Mouse (Mus musculus): ENCODE measurements around the gene Runx2. TPM values are rescaled to one million over a fixed set of nuclear protein-coding genes. Genes with fewer than 3 reads are reported as not detected.

The Runx2 gene
- polyA plus RNA-seq, 1 experiment from 2014 or later: 10.1 TPM

DNA sequence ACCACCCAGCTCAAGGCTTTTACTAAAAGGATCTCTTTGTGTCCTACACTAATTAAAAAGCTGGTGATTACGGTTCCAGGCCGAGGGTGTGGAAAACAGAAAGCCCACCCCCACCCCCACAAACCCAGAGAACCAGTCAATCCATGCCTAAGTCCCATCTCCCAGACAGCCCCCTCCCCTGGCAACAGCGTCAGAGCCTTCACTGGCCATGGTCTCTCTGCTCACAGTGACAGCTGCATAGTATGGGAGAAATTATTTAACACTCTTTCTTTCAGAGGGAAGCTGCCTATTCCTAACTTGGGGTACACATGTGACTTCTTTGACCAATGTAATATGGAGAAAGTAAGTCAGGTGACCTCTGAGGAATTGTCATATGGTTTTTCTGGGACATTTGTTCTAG is 228.4 kb downstream of the Runx2 start:
- no peaks in the 10 kb centered on the region for H3K9me3 ChIP-seq (replicated peaks; ENCODE audit: control insufficient read depth, low read length)
- DNase-seq (ENCODE audit: low spot score): no peak
- WGBS: 68% methylated on average over 3 of the region's 3 CpGs
- no peaks in the 10 kb centered on the region for H3K27me3 ChIP-seq (ENCODE audit: control insufficient read depth, insufficient read depth, low read length)
- no peak overlapping the region for H3K27ac ChIP-seq (replicated peaks; ENCODE audit: low read depth, low read length)
- H3K4me3 ChIP-seq (ENCODE audit: low read depth, low read length): no peak overlapping the region
- ATAC-seq (replicated peaks; ENCODE audit: insufficient number of reproducible peaks, low FRiP score, low TSS enrichment, low read depth): no peak
- H3K4me1 ChIP-seq (ENCODE audit: control insufficient read depth, insufficient read depth, low read length): no peaks in the 10 kb centered on the region
- no peak overlapping the region for H3K9ac ChIP-seq (replicated peaks; ENCODE audit: low read length)
- no peak overlapping the region for H3K4me2 ChIP-seq (ENCODE audit: low read depth, low read length)
- H3K36me3 ChIP-seq (replicated peaks; ENCODE audit: control insufficient read depth, insufficient read depth, low read depth, low read length): no peaks in the 10 kb centered on the region

DNA sequence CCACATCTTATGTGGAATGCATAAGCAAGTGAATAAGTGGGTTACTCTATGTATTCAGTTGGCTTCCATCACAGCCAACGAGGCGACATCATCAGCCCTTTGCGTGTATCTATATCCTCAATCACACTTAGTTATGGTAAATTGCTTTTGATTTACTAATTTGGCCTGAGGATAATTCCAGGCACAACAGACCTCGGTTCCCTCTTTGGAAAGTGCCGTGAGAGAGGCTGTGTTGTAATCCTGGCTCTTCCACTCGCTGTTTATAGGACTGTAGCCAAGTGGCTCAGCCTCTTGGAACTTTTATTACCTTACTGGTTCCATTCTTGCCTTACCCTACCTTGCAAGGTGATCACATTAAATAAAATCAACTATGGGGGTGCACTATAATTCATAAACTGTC is 229.8 kb downstream of the Runx2 start:
- no peak for ATAC-seq (replicated peaks; ENCODE audit: insufficient number of reproducible peaks, low FRiP score, low TSS enrichment, low read depth)
- Histone ChIP-seq H3K4me2 (ENCODE audit: low read depth, low read length) (no peak overlapping the region), H3K27me3 (ENCODE audit: control insufficient read depth, insufficient read depth, low read length) (no peaks in the 10 kb centered on the region), H3K9ac (replicated peaks; ENCODE audit: low read length) (no peak overlapping the region), H3K9me3 (replicated peaks; ENCODE audit: control insufficient read depth, low read length) (no peaks in the 10 kb centered on the region), H3K36me3 (replicated peaks; ENCODE audit: control insufficient read depth, insufficient read depth, low read depth, low read length) (no peaks in the 10 kb centered on the region), H3K27ac (replicated peaks; ENCODE audit: low read depth, low read length) (no peak overlapping the region), H3K4me3 (ENCODE audit: low read depth, low read length) (no peak overlapping the region), H3K4me1 (ENCODE audit: control insufficient read depth, insufficient read depth, low read length) (no peaks in the 10 kb centered on the region)
- 78% methylated on average over 6 of the region's 6 CpGs for WGBS
- no peak for DNase-seq (ENCODE audit: low spot score)

DNA sequence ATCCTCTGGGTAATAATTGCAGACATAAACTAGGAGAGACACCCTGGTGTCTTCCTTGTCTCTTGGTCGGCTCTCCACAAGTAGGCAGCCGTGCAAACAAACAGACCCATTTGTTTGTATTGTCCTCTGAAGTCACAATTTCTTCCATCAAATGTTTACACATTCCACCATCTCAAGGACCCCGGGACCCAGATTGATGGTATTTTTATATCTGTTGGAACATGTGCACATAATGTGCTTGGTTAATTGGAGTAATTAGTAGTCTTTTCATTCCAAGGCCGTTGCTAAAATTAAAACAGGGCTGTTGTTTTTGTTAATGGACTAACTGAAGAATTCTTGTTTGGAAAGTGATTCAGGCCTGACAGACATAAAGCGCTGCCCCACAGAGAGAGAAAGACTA is 236.8 kb downstream of the Runx2 start:
- Histone ChIP-seq H3K36me3 (replicated peaks; ENCODE audit: control insufficient read depth, insufficient read depth, low read depth, low read length) (no peaks in the 10 kb centered on the region), H3K9ac (replicated peaks; ENCODE audit: low read length) (no peak overlapping the region), H3K9me3 (replicated peaks; ENCODE audit: control insufficient read depth, low read length) (no peaks in the 10 kb centered on the region), H3K27ac (replicated peaks; ENCODE audit: low read depth, low read length) (no peak overlapping the region), H3K4me2 (ENCODE audit: low read depth, low read length) (no peak overlapping the region), H3K4me3 (ENCODE audit: low read depth, low read length) (no peak overlapping the region), H3K27me3 (ENCODE audit: control insufficient read depth, insufficient read depth, low read length) (no peaks in the 10 kb centered on the region), H3K4me1 (ENCODE audit: control insufficient read depth, insufficient read depth, low read length) (no peaks in the 10 kb centered on the region)
- DNase-seq (ENCODE audit: low spot score): no peak
- no peak for ATAC-seq (replicated peaks; ENCODE audit: insufficient number of reproducible peaks, low FRiP score, low TSS enrichment, low read depth)
- 49% methylated on average over 5 of the region's 5 CpGs for WGBS

DNA sequence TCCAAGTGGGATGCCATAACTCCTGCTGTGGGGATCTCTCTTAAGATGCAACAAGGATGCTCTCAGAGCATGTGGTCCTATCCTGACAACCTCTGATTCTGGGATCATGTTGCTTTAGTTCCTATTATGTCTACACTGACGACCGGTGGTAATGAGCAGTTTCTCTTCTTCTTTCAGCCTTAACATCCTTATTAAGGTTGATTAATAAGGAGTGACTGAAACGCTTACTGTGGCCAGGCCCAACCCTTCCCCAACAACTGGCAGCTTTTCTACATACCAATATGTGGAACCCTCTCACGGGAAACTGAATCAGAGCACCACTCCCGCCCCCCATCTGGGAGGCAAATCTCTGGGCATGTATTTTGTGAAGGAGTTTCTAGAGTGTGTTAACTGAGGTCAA is 243.7 kb downstream of the Runx2 start:
- WGBS: 83% methylated on average over 5 of the region's 5 CpGs
- H3K9me3 ChIP-seq (replicated peaks; ENCODE audit: control insufficient read depth, low read length): no peaks in the 10 kb centered on the region
- H3K4me3 ChIP-seq (ENCODE audit: low read depth, low read length): no peak overlapping the region
- H3K27ac ChIP-seq (replicated peaks; ENCODE audit: low read depth, low read length): no peak overlapping the region
- ATAC-seq (replicated peaks; ENCODE audit: insufficient number of reproducible peaks, low FRiP score, low TSS enrichment, low read depth): no peak
- no peak overlapping the region for H3K4me2 ChIP-seq (ENCODE audit: low read depth, low read length)
- DNase-seq (ENCODE audit: low spot score): no peak
- no peak overlapping the region for H3K9ac ChIP-seq (replicated peaks; ENCODE audit: low read length)
- no peaks in the 10 kb centered on the region for H3K27me3 ChIP-seq (ENCODE audit: control insufficient read depth, insufficient read depth, low read length)
- H3K36me3 ChIP-seq (replicated peaks; ENCODE audit: control insufficient read depth, insufficient read depth, low read depth, low read length): no peaks in the 10 kb centered on the region
- no peaks in the 10 kb centered on the region for H3K4me1 ChIP-seq (ENCODE audit: control insufficient read depth, insufficient read depth, low read length)

DNA sequence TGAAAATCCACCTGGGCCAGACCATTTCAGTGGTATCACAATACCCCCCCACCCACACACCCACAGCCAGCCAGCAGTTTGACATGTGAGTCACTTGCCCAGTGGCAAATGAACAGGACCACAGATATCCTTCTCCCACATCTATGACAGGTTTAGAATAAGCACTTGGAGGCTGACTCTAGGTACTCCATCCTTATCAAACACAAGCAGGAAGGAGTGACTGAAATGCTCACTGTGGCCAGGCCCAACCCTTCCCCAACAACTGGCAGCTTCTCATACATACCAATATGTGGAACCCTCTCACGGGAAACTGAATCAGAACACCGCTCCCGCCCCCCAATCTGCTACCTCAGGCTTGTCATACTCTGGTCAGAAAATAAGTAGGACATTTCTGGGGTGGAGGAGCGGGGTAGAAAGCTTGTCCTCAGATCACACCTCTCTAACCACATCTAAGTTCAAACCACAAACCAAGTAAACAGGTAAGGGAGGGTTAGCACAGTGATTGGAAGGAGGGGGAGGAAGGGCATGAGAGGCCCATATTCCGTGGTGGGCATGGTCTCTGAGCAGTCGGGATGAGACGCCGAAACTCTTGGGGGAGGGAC is 245.5 kb downstream of the Runx2 start:
- no peak for DNase-seq (ENCODE audit: low spot score)
- no peak for ATAC-seq (replicated peaks; ENCODE audit: insufficient number of reproducible peaks, low FRiP score, low TSS enrichment, low read depth)
- no peak overlapping the region for H3K27ac ChIP-seq (replicated peaks; ENCODE audit: low read depth, low read length)
- no peaks in the 10 kb centered on the region for H3K4me1 ChIP-seq (ENCODE audit: control insufficient read depth, insufficient read depth, low read length)
- WGBS: 87% methylated on average over 8 of the region's 8 CpGs
- no peaks in the 10 kb centered on the region for H3K9me3 ChIP-seq (replicated peaks; ENCODE audit: control insufficient read depth, low read length)
- H3K4me2 ChIP-seq (ENCODE audit: low read depth, low read length): no peak overlapping the region
- no peak overlapping the region for H3K4me3 ChIP-seq (ENCODE audit: low read depth, low read length)
- H3K27me3 ChIP-seq (ENCODE audit: control insufficient read depth, insufficient read depth, low read length): no peaks in the 10 kb centered on the region
- no peak overlapping the region for H3K9ac ChIP-seq (replicated peaks; ENCODE audit: low read length)
- no peaks in the 10 kb centered on the region for H3K36me3 ChIP-seq (replicated peaks; ENCODE audit: control insufficient read depth, insufficient read depth, low read depth, low read length)

DNA sequence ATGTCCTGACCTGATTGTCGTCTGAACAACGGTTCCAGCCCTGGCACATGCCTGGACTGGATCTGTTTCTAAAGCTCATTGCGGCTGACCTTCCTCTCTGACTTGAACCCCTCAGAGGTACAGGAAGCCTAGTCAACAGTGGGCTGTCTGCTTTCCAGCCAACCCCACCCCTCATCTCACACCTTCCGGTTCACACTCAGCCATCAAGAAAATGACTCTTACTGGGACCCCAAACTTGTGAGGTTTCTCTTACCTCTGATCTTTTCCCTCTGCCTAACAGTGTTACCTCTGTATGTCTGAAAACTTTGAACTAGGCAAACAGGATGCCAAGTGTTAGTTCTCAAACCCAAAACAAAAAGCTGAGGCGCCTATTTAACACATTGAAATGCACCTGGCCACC is 247.6 kb downstream of the Runx2 start:
- no peak overlapping the region for H3K4me3 ChIP-seq (ENCODE audit: low read depth, low read length)
- H3K9me3 ChIP-seq (replicated peaks; ENCODE audit: control insufficient read depth, low read length): no peaks in the 10 kb centered on the region
- H3K27ac ChIP-seq (replicated peaks; ENCODE audit: low read depth, low read length): no peak overlapping the region
- no peaks in the 10 kb centered on the region for H3K27me3 ChIP-seq (ENCODE audit: control insufficient read depth, insufficient read depth, low read length)
- DNase-seq (ENCODE audit: low spot score): no peak
- no peaks in the 10 kb centered on the region for H3K36me3 ChIP-seq (replicated peaks; ENCODE audit: control insufficient read depth, insufficient read depth, low read depth, low read length)
- H3K4me1 ChIP-seq (ENCODE audit: control insufficient read depth, insufficient read depth, low read length): no peaks in the 10 kb centered on the region
- H3K4me2 ChIP-seq (ENCODE audit: low read depth, low read length): no peak overlapping the region
- H3K9ac ChIP-seq (replicated peaks; ENCODE audit: low read length): no peak overlapping the region
- 88% methylated on average over 5 of the region's 5 CpGs for WGBS
- ATAC-seq (replicated peaks; ENCODE audit: insufficient number of reproducible peaks, low FRiP score, low TSS enrichment, low read depth): no peak

DNA sequence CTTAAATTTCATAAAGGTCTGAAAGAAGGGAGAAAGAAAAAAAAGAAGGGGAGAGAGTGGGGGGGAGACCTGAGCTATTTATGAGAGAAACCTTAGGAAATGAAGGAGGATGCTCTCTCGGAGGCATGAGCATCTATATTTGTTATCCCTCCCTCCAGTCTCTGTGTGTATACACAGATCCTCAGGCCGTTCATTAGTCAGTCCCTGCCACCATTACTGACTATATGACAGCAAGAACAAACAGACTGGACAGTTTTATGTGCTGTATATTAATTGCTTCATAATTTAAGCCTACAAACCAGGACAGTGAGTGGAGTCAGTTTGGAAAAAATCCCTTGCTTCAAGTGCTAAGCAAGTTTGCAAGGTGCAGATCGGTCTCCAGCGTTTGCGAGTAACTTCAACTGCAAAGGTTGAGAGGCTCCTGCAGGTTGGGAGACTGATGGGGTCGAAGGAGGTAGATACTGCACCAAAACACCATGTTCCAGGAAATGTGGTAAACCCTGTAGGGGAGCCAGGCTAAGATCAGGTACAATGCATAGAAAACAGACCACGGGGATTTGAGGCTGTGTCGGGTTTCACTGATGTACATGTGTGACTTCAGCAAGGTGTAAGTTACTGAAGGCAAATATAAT is 248.6 kb downstream of the Runx2 start:
- no peaks in the 10 kb centered on the region for H3K36me3 ChIP-seq (replicated peaks; ENCODE audit: control insufficient read depth, insufficient read depth, low read depth, low read length)
- H3K9ac ChIP-seq (replicated peaks; ENCODE audit: low read length): no peak overlapping the region
- H3K9me3 ChIP-seq (replicated peaks; ENCODE audit: control insufficient read depth, low read length): no peaks in the 10 kb centered on the region
- WGBS: 80% methylated on average over 8 of the region's 8 CpGs
- no peak overlapping the region for H3K4me2 ChIP-seq (ENCODE audit: low read depth, low read length)
- no peak for DNase-seq (ENCODE audit: low spot score)
- H3K27ac ChIP-seq (replicated peaks; ENCODE audit: low read depth, low read length): no peak overlapping the region
- H3K4me1 ChIP-seq (ENCODE audit: control insufficient read depth, insufficient read depth, low read length): no peaks in the 10 kb centered on the region
- no peak overlapping the region for H3K4me3 ChIP-seq (ENCODE audit: low read depth, low read length)
- ATAC-seq (replicated peaks; ENCODE audit: insufficient number of reproducible peaks, low FRiP score, low TSS enrichment, low read depth): no peak
- no peaks in the 10 kb centered on the region for H3K27me3 ChIP-seq (ENCODE audit: control insufficient read depth, insufficient read depth, low read length)

DNA sequence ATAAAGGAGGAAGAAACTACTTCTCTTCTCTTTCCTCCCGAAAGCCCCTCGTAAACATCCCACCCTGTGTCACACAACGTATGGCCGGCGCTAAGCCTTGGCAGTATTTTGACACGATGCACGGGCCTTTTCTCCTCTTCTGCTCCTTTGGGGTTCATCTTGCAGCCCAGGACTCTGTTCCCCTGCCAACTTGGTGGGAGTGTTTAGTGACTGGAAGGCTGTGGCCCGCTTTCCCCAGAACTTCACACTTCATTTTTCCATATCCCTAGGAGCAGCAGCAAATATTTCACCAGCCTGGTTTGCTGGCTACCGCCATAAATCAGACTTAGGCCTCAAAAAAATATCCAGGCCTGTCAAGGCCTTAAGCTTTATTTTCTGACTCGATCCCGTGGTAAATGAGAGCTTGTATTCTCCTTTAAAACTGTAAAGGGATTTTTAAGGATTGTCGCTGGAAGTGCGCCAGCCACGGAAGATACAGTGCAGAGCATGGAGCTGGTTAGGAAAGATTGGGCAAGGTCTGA is 249.2 kb downstream of the Runx2 start:
- no peak overlapping the region for H3K4me2 ChIP-seq (ENCODE audit: low read depth, low read length)
- no peak overlapping the region for H3K9ac ChIP-seq (replicated peaks; ENCODE audit: low read length)
- 74% methylated on average over 14 of the region's 14 CpGs for WGBS
- no peaks in the 10 kb centered on the region for H3K27me3 ChIP-seq (ENCODE audit: control insufficient read depth, insufficient read depth, low read length)
- H3K4me1 ChIP-seq (ENCODE audit: control insufficient read depth, insufficient read depth, low read length): no peaks in the 10 kb centered on the region
- DNase-seq (ENCODE audit: low spot score): no peak
- H3K9me3 ChIP-seq (replicated peaks; ENCODE audit: control insufficient read depth, low read length): no peaks in the 10 kb centered on the region
- ATAC-seq (replicated peaks; ENCODE audit: insufficient number of reproducible peaks, low FRiP score, low TSS enrichment, low read depth): no peak
- no peaks in the 10 kb centered on the region for H3K36me3 ChIP-seq (replicated peaks; ENCODE audit: control insufficient read depth, insufficient read depth, low read depth, low read length)
- no peak overlapping the region for H3K27ac ChIP-seq (replicated peaks; ENCODE audit: low read depth, low read length)
- no peak overlapping the region for H3K4me3 ChIP-seq (ENCODE audit: low read depth, low read length)
